Mouse (Mus musculus) stomach, postnatal 0 days (tissue): Measurements from ENCODE around the gene Duoxa1.

ENCODE experiments used
- CTCF ChIP-seq: IDR thresholded peaks from 2 replicates; pipeline ENCODE4 v1.5.1; 2016; ENCODE audit warnings: antibody characterized with exemption, low read depth, mild to moderate bottlenecking, moderate library complexity
- EP300 ChIP-seq: optimal IDR thresholded peaks from 2 replicates; pipeline ENCODE3; 2016; ENCODE audit warnings: antibody characterized with exemption

GRCm38 (mm10) chr2:122311561-122311960 lies 2.0 kb downstream of the Duoxa1 start:
- TF ChIP-seq CTCF, result no peak
- no peak for TF ChIP-seq EP300
